Mouse (Mus musculus): ENCODE data around the gene Ccl4.

GRCm38 (mm10) chr11:83634425-83634824 is 28.0 kb upstream of the Ccl4 start:
- no peak for TF ChIP-seq CTCF (IDR thresholded peaks at IDR 0.05; ENCODE audit: extremely low read depth, insufficient read depth, insufficient read length, insufficient replicate concordance)
- TF ChIP-seq POLR2A (IDR thresholded peaks at IDR 0.05; ENCODE audit: low read depth, low read length): no peak

All from spleen, adult 2 months (tissue).